Mouse (Mus musculus) liver, adult 2 months (tissue): Measurements from ENCODE around the gene Ush1g.

Experiments used
- CTCF ChIP-seq: fragments of 200-500 bp; IDR thresholded peaks from 2 replicates; pipeline ENCODE4 v1.5.1; 2011; ENCODE audit warnings: low read depth, low read length, control low read depth
- POLR2A ChIP-seq: fragments of 200-500 bp; IDR thresholded peaks from 2 replicates; pipeline ENCODE4 v1.6.1; 2011; ENCODE audit warnings: low read length, control low read depth; ENCODE audit not compliant: insufficient read depth; ENCODE audit errors: extremely low read depth

- TF ChIP-seq CTCF (no peak), POLR2A (no peak)
Observed at GRCm38 (mm10) chr11:115278176-115278575, 43.7 kb downstream of the Ush1g start.
